Mouse (Mus musculus) left cerebral cortex, postnatal 10 days (tissue): ENCODE measurements at regions not wholly inside any gene's neighbourhood (a gene's known extent, or its start where the extent isn't known, plus 50 kb on each side); places are given as distances from the start of the nearest gene placed in this dataset.
A peak's percentile ranks its signal among the peaks of the same experiment; 100 is the strongest.
"Not testable (repeated sequence)": the region's sequence is repeated elsewhere in the genome, so short reads cannot be mapped to it uniquely, and the experiment has no call there.

Source experiments
- DNase-seq, 2 experiments: peaks; one replicate each; pipeline ENCODE4 v3.0.0; 2021 to 2022; ENCODE audit warnings: low spot score in 2 of 2, mixed read lengths in 1 of 2; ENCODE audit errors: extremely low spot score in 1 of 2
- intact Hi-C: fragments of 180-260 bp; cut with DNase I; formaldehyde crosslinking; loops from one replicate; pipeline ENCODE4 v1.15.1; 2025

DNA sequence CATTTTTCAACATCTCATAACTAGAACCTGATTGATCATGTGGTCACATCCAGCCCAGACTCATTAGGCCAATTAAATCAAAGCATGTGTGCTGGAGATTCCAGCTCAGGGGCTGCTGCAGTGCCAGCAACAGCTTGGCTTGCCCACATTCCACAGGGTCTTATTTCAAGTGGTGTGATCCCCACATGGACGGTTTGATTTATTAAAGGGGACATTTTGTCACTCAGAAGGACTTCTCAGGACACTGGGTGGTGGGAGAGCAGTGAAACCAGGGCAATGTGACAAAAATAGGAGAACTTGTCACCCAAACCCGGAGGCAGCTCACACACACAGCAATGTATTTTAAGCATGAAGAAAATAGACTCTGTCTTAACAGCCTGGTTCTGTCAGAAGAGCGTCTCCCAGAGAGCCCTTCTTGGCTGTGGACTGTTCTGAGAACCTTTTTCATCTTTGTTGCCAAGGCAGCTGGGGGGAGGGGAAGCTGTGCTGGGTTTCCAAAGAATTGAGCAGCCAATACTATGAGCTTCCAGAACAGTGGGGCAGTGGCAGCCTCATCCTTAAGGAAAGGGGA, 512.2 kb upstream of the Tbl1xr1 start:
- intact Hi-C loops = loop anchor here (5.0 to 10.0 kb wide), 2 partner anchors 513 to 669 kb away; partner anchors contain the start of gene Tbl1xr1
- peak; percentile 88 to 90 for DNase-seq

DNA sequence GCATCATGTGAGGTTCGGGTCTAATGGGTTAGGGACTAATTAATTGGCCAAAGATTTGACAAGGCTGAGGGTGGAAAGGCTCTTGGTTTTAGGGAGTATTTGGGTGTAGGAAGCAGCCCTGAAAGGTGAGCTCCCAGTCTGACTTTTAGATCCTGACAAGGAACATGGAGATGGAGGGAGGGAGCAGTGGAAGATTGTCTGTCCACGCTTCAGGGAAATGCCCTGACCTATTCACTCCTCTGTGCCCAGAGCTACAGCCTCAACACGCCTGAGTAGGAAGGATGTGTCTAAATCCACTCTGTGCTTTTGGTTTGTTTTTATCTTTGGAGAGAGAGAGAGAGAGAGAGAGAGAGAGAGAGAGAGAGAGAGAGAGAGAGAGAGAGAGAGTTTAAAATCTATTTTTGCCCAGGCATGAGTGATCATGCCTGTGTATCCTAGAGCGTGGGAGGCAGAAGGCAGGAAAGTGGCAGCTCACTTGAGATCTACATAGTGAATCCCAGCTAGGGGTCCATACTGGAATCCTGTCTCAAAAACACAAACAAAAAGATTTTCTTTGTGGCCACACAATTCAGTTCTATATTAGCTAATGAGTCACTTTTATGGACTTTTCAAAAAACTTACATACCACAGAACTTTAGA, 511.5 kb upstream of the Tbl1xr1 start:
- intact Hi-C loops = loop anchor here (5.0 to 10.0 kb wide), 2 partner anchors 512 to 670 kb away; partner anchors contain the start of gene Tbl1xr1
- no peak for DNase-seq

DNA sequence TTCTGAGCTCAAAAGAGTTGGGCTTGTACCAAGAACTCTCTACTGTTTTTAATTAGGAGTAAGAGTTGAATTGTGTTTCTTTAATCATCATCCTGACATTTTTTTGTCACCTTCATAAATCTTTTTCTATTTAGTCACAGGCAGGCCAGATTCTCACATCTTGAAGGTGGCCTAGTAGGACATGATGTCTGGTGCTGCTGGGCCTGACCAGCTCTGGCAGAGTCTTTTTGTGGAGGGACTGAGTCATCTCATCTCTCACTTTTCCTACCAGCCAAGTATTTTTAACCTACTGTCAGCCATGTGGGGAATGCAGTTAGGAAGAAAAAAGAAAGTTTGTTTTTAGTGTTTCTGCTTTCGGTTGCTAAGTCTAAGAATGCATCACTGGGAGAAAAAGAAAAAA, 506.7 kb upstream of the Tbl1xr1 start:
- intact Hi-C loops = loop anchor here (10.0 kb wide), 1 partner anchor 675 kb away; no protein-coding TSS in a partner anchor
- no peak for DNase-seq

GRCm38 (mm10) chr3:21578635-21579034, 497.8 kb upstream of the Tbl1xr1 start:
- intact Hi-C loops = no loop called here
- DNase-seq = no peak

GRCm38 (mm10) chr3:21582122-21582521, 494.3 kb upstream of the Tbl1xr1 start:
- no peak for DNase-seq
- intact Hi-C loops = loop anchor here (5.0 kb wide), 1 partner anchor 515 kb away; no protein-coding TSS in a partner anchor

- intact Hi-C loops = no loop called here
- DNase-seq = no peak
These were observed 490.7 kb upstream of the Tbl1xr1 start for GRCm38 (mm10) chr3:21585767-21586166.

DNA sequence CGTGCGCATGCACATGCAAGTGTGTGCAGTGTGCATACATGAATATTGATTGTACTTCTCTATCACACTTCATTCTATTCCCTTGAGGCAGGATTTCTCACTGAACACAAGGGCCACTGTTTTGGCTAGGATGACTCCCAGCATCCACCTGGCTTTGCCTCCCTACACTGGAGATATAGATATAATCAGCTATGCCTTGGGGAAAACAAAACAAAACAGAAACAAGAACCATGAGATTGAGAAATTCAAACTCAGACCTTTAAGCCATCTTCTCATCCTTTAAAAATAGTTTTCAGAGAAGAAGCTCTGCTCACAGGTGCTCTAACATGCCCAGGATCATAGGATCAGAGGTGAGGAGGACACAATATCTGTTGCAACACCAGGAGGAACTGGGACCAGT, 469.6 kb upstream of the Tbl1xr1 start:
- no peak for DNase-seq
- intact Hi-C loops = no loop called here

DNA sequence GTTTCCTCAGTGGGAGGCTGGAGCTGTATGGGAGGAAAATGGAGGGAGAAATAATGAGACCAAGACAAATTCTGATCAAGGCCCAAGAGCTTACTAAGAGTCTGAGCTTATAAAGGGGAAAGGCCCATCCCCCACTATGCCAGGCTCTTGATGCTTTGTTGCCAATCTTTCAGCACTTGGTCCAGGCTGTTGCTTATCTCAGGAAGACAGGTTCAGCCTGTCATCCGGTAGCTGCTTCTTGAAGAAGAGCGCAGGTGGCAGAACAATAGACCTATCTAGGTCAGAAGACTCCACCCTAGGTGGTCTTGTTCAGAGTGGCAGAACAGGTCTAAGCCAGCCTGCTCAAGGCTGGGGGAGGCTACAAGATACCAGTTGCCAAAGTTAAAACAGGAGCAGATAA, 466.2 kb upstream of the Tbl1xr1 start:
- DNase-seq = no peak
- intact Hi-C loops = no loop called here

- intact Hi-C loops = no loop called here
- DNase-seq = no peak
These were observed 454.7 kb upstream of the Tbl1xr1 start for GRCm38 (mm10) chr3:21621745-21622144.

- no peak for DNase-seq
- intact Hi-C loops = no loop called here
These were observed 451.4 kb upstream of the Tbl1xr1 start for GRCm38 (mm10) chr3:21625039-21625438.

DNA sequence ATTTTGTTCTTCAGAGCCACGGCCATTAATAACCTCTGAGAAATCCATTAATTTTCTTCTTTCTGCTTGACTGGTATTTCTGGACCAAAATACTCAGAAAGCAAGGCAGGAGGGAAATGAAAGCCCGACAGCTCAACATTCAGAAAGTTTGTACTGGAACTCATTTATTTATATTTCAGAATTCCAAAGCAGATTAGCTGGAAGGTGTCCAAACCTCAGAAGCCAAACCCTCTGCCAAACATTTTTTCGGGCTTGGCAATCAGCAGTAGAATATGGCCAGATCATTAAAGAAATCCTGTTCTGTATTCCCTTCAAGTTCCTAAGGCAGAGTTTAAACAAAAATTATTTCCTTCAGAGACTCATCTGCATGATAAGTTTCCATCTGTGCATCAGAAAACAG, 450.4 kb upstream of the Tbl1xr1 start:
- peak; percentile 27 to 33 for DNase-seq
- intact Hi-C loops = no loop called here

DNA sequence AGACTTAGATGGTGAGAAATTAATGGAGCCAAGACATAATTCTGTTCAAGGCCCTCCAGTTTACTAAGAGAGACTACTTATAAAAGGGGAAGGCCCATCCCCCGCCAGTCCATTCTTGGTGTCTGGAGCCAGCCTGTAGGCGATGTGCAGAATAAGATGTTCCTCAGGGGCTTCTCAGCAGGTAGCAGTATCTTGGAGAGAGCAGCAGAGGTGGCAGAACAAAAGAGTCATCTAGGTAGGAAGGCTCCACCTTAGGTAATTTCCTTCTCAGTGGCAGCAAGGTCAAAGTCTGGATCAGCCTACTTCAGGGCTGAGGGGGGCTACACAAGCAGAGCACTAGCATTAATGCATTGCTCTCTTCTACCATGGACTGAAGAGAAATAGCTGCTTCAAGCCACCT, 449.4 kb upstream of the Tbl1xr1 start:
- intact Hi-C loops, DNase-seq: not testable (repeated sequence)

GRCm38 (mm10) chr3:21633600-21634221, 442.7 kb upstream of the Tbl1xr1 start:
- DNase-seq = peak; percentile 22 to 66
- intact Hi-C loops = no loop called here

DNA sequence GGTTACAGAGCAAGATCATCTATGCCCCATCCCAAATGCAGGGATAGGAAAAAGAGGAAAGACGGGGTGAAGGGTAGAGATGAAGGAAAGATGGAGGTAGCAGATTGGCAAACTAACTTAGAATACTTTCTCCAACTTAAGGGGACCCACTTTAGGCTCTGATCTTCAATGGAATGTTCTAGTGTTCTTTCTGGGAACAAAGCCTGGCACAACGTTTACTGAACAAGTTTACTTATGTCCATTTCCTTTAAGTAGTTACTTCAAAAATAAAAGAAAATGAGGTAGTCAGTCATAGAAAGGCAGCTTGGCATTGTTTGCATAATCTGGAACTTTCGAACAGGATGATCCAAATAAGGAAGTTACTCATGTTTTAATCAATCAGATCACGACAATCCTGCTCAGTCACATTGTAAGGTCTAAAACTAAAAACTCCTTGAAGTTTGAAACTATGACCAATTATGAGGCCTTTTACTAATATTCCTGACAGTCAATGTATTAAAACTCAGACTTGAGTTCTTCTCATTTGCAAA, 441.7 kb upstream of the Tbl1xr1 start:
- no peak for DNase-seq
- intact Hi-C loops = no loop called here

- no peak for DNase-seq
- intact Hi-C loops = no loop called here
These were observed 437.6 kb upstream of the Tbl1xr1 start for GRCm38 (mm10) chr3:21638886-21639285.

GRCm38 (mm10) chr3:21639576-21639975, 436.9 kb upstream of the Tbl1xr1 start:
- intact Hi-C loops = no loop called here
- peak in 1 of 2 experiments; percentile 21 for DNase-seq

- intact Hi-C loops = no loop called here
- peak in 1 of 2 experiments; percentile 12 for DNase-seq
These were observed 432.4 kb upstream of the Tbl1xr1 start for GRCm38 (mm10) chr3:21644086-21644485.

GRCm38 (mm10) chr3:21645268-21645667, 431.2 kb upstream of the Tbl1xr1 start:
- DNase-seq = peak in 1 of 2 experiments; percentile 23
- intact Hi-C loops = no loop called here

DNA sequence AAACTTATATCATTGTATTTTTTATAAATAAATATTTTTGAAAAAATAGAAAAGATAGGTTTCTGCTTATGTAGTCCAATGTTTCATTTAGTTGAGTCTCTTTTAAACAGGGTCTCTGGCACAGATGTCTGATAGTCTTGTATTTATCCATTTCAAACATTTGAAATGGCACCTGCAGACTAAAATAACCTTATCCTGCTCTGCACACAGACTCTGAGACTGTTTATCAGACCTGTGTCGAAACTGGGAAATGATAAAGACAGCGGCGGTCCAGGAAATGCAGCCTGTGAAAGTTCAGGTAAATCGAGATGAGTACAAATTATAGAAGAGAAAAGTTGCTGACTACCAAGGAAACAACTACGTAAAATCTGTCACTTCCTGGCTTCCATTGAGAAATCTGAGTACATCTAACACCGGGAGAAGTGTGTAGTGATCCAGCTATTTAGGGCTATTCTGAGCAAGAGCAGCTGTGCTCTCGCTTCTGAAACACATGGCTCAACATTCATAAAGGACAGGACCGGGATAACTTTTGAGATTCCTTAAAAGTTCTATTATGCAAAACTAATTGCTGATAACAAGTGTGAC, 426.5 kb upstream of the Tbl1xr1 start:
- DNase-seq = no peak
- intact Hi-C loops = no loop called here

DNA sequence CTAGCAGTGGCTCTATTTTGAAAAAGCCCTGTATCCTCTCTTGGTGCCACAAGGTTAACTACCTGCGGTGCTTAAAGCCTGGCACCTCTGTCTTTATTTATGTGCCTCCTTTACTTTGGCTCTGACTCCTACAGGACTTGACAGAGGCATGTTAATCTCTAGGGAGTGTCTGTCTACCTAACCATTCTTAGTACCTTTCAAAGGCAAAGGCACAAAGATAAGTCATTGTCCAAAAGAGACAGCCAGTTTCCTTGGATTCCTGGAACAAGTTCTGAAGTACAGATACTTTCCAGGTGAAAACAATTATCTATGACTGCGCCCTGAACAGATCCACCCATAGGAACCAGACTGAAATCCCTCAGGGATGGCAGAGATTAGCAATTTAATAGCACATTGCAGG, 421.2 kb upstream of the Tbl1xr1 start:
- intact Hi-C loops = no loop called here
- DNase-seq = no peak
